Mouse (Mus musculus): ENCODE results near the gene Trim7. TPM values are rescaled to one million over a fixed set of nuclear protein-coding genes. Genes with fewer than 3 reads are reported as not detected.
A peak's percentile ranks its signal among the peaks of the same experiment; 100 is the strongest.

Gene Trim7
- total RNA-seq, 2 experiments from 2014 or later = 93.7 to 106 TPM

DNA sequence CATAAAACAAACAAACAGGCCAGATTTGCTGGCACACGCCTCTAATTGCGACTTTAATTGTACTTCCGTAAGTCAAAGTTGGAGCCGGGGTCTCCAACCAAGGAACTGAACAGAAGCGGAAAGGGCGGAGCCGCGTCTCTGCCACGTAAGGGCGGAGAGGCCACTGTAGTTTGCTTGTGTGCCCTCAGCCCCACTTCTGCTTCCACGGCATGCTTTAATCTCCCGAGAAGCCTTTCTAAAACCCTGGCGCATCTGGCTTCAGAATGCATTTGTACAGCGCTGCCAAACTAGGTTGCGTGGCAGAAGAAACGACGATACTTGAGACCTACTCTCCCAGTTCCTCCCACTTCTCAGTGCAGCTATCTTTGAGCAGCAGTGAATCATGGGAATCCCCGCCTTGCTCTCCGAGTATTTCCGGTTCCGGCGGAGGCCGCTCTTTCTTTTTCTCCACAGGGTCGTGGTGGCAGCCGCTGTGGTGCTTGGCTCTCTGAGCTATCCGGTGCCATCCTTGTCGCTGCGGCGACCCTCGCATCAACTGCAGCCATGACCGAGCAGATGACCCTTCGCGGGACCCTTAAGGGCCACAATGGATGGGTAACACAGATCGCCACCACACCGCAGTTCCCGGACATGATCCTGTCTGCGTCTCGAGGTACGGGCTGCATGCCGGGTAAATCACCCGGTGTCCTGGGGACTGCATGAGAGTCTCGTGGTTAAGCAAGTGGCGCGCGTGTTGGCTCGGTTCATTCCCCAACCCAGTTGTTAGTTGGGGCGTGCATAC is 25.8 kb upstream of the Trim7 start, which contains the start of gene Rack1:
Gene Rack1, plus strand, starts transcription at position 412 of the 781 bp plus-strand sequence.
- DNase-seq = peak; percentile 87
- intact Hi-C loops (cut with DNase I; ENCODE audit: low total_unique reads) = no loop called here

- DNase-seq = no peak
- intact Hi-C loops (cut with DNase I; ENCODE audit: low total_unique reads) = no loop called here
Measured at GRCm38 (mm10) chr11:48801831-48802772, 23.8 kb upstream of the Trim7 start.

DNA sequence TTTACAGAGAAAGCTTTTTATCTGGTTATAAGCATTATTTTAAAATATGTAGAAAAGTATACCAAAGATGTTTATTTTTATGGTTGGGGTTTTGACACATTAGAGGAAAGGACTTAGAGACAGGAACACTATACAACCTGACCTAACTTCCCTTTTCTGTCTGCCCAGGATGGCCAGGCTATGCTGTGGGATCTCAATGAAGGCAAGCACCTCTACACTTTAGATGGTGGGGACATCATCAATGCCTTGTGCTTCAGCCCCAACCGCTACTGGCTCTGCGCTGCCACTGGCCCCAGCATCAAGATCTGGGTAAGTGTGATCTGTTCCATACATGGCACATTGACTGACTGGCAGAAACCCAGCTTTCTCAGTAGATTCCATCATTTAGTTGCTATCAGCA is 22.0 kb upstream of the Trim7 start:
- intact Hi-C loops (cut with DNase I; ENCODE audit: low total_unique reads) = no loop called here
- DNase-seq = no peak

GRCm38 (mm10) chr11:48804922-48805321 is 21.0 kb upstream of the Trim7 start:
- no peak for DNase-seq
- intact Hi-C loops (cut with DNase I; ENCODE audit: low total_unique reads) = no loop called here

GRCm38 (mm10) chr11:48806856-48807562 is 18.9 kb upstream of the Trim7 start:
- no peak for DNase-seq

GRCm38 (mm10) chr11:48807563-48808303 is 18.2 kb upstream of the Trim7 start:
- intact Hi-C loops (cut with DNase I; ENCODE audit: low total_unique reads) = no loop called here
- DNase-seq = no peak

More at GRCm38 (mm10) chr11:48806856-48807562, 18.9 kb upstream of the Trim7 start:
- intact Hi-C loops (cut with DNase I; ENCODE audit: low total_unique reads) = no loop called here

GRCm38 (mm10) chr11:48808304-48808646 is 17.7 kb upstream of the Trim7 start:
- intact Hi-C loops (cut with DNase I; ENCODE audit: low total_unique reads) = no loop called here
- DNase-seq = no peak

GRCm38 (mm10) chr11:48808737-48809433 is 17.1 kb upstream of the Trim7 start:
- peak; percentile 68 for DNase-seq
- intact Hi-C loops (cut with DNase I; ENCODE audit: low total_unique reads) = no loop called here

GRCm38 (mm10) chr11:48809434-48809830 is 16.5 kb upstream of the Trim7 start:
- intact Hi-C loops (cut with DNase I; ENCODE audit: low total_unique reads) = no loop called here
- no peak for DNase-seq

DNA sequence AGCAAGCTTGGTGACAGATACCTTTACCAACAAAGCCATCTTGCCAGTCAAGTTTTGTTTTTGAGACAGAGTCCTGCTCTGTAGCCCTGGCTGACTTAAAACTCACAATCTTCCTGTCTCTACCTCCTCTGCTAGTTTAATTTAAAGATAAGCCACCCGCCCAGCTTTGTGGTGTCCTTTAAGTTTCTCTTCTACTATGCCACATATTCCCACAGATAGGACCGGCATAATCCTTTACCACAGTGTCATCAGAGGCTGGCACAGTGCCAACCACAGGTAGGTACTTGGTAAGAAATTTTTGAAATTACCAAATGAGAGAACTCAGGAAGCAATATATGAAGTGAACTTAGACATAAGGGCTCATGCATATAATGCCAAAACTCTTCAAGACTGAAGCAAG is 15.8 kb upstream of the Trim7 start:
- intact Hi-C loops (cut with DNase I; ENCODE audit: low total_unique reads) = no loop called here
- DNase-seq = no peak

- intact Hi-C loops (cut with DNase I; ENCODE audit: low total_unique reads) = no loop called here
- DNase-seq = no peak
Measured at GRCm38 (mm10) chr11:48813782-48814181, 12.2 kb upstream of the Trim7 start.

GRCm38 (mm10) chr11:48815851-48816250 is 10.1 kb upstream of the Trim7 start:
- peak; percentile 24 for DNase-seq
- intact Hi-C loops (cut with DNase I; ENCODE audit: low total_unique reads) = no loop called here

- no peak for DNase-seq
- intact Hi-C loops (cut with DNase I; ENCODE audit: low total_unique reads) = no loop called here
Measured at GRCm38 (mm10) chr11:48816281-48816781, 9.6 kb upstream of the Trim7 start.

DNA sequence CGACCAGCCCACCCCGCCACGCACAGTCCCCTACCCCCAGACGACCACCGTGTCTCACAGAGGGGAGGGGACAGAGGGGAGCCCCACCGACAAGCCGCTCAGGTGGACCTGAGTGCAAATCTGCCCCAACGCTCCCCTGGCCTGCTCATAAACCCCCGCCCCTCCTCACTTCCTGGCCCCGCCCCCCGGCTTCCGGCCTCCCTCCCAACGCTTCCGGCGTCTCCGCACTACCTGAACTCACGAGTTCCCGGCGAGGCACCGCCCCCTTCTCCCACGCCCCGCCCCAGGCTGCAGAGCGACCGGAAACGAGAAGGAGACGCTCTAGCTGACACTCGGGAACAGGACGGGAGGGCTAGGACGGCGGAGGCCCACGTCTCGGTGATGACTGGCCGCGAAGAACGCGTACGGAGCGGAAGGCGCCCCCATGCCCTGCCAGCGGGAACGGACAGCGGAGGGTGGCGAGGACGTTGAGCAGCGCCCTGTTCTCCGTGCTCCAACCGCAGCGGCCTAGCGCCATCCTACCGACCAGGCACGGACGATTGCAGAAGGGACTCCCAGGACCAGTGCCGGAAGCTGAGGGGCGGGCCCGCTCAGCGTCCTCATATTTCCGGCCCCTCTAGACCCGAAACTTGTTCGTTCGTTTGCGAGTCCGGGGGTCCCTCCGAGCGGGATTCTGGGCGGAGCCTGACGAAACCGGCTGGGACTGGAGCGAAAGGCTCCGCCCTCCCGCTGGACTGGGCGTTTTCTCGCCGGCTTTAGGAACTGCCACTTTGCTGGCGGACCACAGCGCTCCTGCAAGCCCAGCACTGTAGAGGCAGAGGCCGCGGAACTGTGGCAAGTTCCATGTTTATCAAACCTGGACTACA is 8.9 kb upstream of the Trim7 start, which contains the start of gene Trim41:
Gene Trim41, minus strand, starts transcription at position 554 of the 866 bp plus-strand sequence.
- peak; percentile 99 for DNase-seq
- intact Hi-C loops (cut with DNase I; ENCODE audit: low total_unique reads) = no loop called here

DNA sequence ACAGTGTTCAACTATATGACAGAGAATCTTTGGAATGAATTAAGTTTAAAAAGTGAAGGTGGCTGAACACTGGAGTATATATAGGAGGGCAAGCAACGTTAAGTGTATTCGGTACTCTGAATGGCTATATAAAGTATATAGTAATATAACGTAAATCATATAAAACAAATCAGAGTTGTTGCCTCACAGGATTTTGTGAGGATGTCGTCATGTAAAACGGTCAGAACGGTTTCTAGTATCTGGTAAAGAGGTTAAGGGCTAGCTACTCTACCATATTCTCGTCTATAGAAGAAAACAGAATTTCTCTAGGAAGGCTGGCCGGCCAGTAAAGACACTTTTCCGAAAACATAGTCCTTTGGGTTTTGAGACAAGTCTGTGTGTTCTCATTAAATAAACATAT is 8.1 kb upstream of the Trim7 start:
- DNase-seq = no peak
- intact Hi-C loops (cut with DNase I; ENCODE audit: low total_unique reads) = no loop called here

- intact Hi-C loops (cut with DNase I; ENCODE audit: low total_unique reads) = no loop called here
- DNase-seq = peak; percentile 64
Measured at GRCm38 (mm10) chr11:48818346-48818745, 7.6 kb upstream of the Trim7 start.

GRCm38 (mm10) chr11:48819614-48820307 is 6.2 kb upstream of the Trim7 start:
- intact Hi-C loops (cut with DNase I; ENCODE audit: low total_unique reads) = no loop called here
- DNase-seq = no peak
